1 mouse cellular context compared by ENCODE assay signal in the genomic region with DNA sequence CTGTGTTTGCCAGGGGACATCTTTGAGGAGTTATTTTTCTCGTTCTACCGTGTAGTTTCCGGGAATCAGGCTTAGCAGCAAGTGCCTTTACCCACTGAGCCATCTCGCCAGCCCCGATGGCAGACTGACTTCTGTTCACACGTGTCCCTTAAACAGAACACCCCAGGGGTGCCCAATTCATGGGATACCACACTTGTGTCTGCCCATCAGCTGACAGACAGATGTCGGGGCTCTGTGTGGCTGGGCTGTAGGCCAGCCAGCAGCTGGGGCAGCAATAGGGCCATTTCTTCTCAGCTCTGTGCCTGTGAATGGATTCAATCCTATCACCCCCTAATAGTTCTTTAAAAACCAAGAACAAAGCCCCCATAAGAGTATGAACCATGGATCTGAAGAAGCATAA.
TF ChIP-seq lines count a peak whose summit lies in the region.

No protein-coding gene starts in this region.

TF ChIP-seq in myocyte, 11 proteins besides CTCF, POLR2A, EP300 and RAD21:
- TF ChIP-seq TCF3 (IDR thresholded peaks at IDR 0.05; ENCODE audit: insufficient read length, low read depth), result peak; percentile 53
- peak; percentile 78 to 90 (median 87) for TF ChIP-seq MYOG (IDR thresholded peaks at IDR 0.05; ENCODE audit: control insufficient read depth in 1 of 3, insufficient read depth in 1 of 3, insufficient read length in 2 of 3, low read depth in 2 of 3)
- TF ChIP-seq REST (IDR thresholded peaks at IDR 0.05; ENCODE audit: insufficient read depth, insufficient read length), result no peak
- TF ChIP-seq MAX (IDR thresholded peaks at IDR 0.05; ENCODE audit: low read depth), result no peak
- TF ChIP-seq TCF12 (IDR thresholded peaks at IDR 0.05; ENCODE audit: insufficient read depth, poor library complexity, severe bottlenecking), result peak; percentile 74
- no peak for TF ChIP-seq CEBPB (IDR thresholded peaks at IDR 0.05; ENCODE audit: insufficient read depth, poor library complexity, severe bottlenecking)
- TF ChIP-seq POLR2AphosphoS2 (IDR thresholded peaks at IDR 0.05; ENCODE audit: insufficient read length, low read depth), result no peak
- no peak for TF ChIP-seq USF1 (IDR thresholded peaks at IDR 0.05; ENCODE audit: low read depth)
- TF ChIP-seq SRF (IDR thresholded peaks at IDR 0.05; ENCODE audit: control insufficient read depth, insufficient read length, low read depth), result no peak
- TF ChIP-seq MYOD1 (IDR thresholded peaks at IDR 0.05; ENCODE audit: control insufficient read depth in 1 of 3, insufficient read length in 2 of 3, low read depth in 2 of 3), result peak; percentile 64 to 97 (median 96)
